Mouse (Mus musculus): ENCODE data around the gene Zfpl1. TPM values are rescaled to one million over a fixed set of nuclear protein-coding genes. Genes with fewer than 3 reads are reported as not detected.

Zfpl1 gene
- 75.3 and 75.4 TPM in 2 replicates for polyA plus RNA-seq (2015; fragmentation: Nextera tagmentation; extraction: Ambion mirVana)

DNA sequence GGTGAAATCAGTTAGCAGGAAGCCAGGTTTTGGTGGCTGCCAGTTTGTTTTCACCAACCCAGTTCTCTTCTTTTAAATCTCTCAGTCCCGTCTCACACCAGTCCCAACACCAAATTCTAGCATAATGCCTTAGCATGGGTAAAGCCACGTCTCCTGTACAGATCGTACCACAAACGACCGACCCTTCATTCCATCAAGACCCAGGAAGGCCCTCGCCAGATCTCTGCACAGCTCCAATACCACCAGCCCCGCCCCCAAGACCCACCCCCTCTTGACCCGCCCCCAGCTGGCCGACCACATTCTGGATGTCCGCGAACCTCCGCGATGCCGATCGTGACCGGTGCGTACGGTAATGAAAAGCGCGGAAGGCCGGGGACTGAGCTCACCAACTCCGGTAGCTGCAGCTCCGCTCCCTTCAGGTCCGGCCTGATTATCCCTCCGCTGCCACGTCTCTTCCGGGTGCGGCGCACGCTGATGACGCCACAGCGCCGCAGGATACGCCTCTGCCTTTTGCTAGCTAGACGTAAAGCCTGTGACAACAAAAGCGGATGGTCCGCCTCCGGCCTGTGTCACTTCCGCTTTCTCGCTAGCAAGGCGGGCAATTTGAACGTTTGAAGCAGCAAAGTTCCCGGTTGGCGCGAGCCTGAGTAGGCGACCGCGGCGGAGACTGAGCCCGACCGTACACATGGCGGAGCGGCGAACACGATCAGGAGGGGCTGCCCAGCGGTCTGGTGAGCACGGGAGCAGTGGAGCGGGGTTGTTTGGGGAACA, at the start of gene Zfpl1, which contains the start of gene Cdca5:
Gene Zfpl1, minus strand, starts transcription at position 479 of the 771 bp plus-strand sequence.
Gene Cdca5, plus strand, starts transcription at position 506 of the 771 bp plus-strand sequence.

DNA sequence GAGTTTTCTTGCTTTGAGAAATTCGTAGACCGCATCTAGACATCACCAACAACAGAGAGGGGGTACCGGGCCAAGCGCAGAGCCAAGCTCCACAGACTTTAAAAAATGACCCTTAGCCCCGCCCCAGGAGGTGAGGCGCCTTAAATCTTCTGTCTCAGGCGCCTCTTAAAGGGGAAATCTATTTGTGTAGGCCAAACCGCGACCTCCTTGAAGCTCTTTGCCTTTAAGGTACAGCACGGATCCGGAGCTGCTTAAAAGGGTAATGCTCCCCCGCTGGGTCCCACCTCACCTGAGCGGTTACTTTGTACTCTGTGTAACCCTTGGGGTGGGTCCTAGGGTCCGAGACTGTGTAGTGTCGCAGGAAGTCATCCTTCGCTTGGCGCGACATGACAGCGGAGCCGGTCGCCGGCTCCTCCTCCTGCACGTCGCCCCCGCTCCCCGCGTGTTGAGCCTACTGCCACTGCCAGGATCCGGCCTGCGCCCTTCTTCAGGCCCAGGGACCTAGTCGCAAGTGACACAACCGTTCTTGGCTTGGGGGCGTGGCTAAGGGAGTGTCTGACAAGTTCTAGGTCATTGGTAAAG, 43.1 kb upstream of the Zfpl1 start, which contains the start of gene Snx15:
Gene Snx15, minus strand, starts transcription at position 545 of the 582 bp plus-strand sequence.

GRCm38 (mm10) chr19:6117986-6118676, 33.4 kb upstream of the Zfpl1 start, which contains the start of gene Sac3d1:
Sac3d1 (minus strand) TSS chr19:6118650.

GRCm38 (mm10) chr19:6105586-6105985, 20.8 kb upstream of the Zfpl1 start, which contains the start of gene Naaladl1:
Naaladl1 (plus strand) TSS chr19:6105782.

GRCm38 (mm10) chr19:6094119-6094518, 9.4 kb upstream of the Zfpl1 start, which contains the start of gene AC131692.1:
AC131692.1 (plus strand) TSS chr19:6094419.

GRCm38 (mm10) chr19:6082156-6082555, 2.6 kb downstream of the Zfpl1 start, which contains the start of gene Gm28374:
Gm28374 (minus strand) TSS chr19:6082256.

GRCm38 (mm10) chr19:6079983-6080480, 4.7 kb downstream of the Zfpl1 start, which contains the start of gene Tmem262:
Tmem262 (plus strand) TSS chr19:6080033.

GRCm38 (mm10) chr19:6076564-6077393, 8.0 kb downstream of the Zfpl1 start, which contains the start of gene Vps51:
Vps51 (minus strand) TSS chr19:6077231.

DNA sequence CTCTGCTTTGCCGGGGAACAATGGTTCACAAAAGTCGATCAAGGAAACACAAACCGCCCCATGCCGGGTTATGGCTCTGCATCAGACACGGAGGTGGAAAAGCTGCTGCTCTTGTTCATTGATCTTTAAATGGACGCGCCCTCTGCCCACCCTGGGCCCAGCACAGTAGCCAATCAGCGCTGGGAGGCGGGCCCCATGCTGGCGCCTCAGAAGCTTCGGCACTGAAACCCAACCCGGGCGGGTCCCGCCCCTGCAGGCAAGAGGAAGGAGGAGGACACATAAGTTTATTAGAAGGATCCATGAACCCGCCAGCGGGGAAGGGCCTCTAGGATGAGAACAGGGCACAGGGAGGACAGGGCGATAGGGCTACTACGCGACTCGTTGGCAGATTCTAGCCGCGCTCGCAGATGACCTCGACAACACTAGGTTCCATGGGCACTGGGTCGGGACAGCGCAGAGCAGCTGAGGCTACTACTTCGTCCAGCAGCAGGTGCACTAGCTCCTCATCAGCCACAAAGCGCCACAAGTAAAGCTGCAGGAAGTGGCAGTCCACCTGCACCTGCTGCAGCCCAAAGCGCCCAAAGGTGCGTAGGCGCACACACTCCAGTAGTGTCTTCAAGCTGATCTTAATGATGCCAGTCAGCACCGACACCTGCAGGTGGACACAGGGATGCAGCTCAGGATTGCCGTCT, 16.9 kb downstream of the Zfpl1 start, which contains the start of gene Tm7sf2:
Gene Tm7sf2, minus strand, starts transcription at position 650 of the 692 bp plus-strand sequence.

GRCm38 (mm10) chr19:6061021-6061533, 23.7 kb downstream of the Zfpl1 start, which contains the start of gene Znhit2:
Znhit2 (plus strand) TSS chr19:6061192.

DNA sequence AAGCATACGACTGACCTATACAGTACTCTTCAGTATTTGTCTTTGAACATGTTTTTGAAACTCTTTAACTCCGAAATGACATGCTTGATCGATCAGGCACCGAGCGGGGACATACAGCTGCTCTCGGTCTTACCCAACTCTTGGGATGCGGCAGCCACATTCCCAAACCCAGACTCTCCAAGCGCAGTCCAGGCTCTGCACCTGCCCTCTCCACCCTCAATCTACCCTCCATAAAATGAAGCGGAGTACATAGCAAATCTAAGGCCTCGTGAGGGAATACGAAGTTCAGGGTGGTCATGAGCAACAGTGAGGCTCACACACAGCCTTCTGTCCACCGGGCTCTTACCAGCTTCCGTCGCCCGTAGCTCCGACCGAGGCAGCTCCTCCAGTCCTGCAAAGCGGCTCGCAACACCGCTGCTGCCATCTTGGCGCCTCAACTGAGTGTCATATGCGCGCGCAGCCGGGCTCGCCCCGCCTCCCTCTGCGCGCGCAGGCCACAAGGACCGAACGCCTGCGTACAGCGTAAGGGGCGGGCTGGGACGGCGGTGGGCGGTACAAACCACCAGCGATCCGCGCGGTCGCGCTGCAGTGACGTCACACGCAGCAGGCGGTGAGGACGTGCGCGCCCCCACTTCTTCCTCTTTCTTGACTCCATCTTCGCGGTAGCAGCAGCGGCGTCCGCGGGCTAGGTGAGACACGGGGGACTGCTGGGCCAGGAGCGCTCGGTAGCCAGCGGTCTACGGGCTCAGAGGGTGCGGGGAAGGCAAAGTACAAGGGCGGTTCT, 27.3 kb downstream of the Zfpl1 start, which contains the start of the genes Mrpl49 and Fau:
Gene Mrpl49, minus strand, starts transcription at position 473 of the 784 bp plus-strand sequence.
Gene Fau, plus strand, starts transcription at position 532 of the 784 bp plus-strand sequence.

GRCm38 (mm10) chr19:6046294-6047153, 38.2 kb downstream of the Zfpl1 start, which contains the start of gene Syvn1:
Syvn1 (plus strand) TSS chr19:6046576.

Small RNA genes within 50 kb of the gene (microRNA-seq; reads per million reads assigned to microRNA genes)
- 2.3 reads per million for gene Mir6988

Other genes starting within 250 kb of the Zfpl1 start
- 12.2 and 12.5 TPM in 2 replicates for gene Frmd8, start 209.7 kb downstream of the Zfpl1 start, polyA plus RNA-seq (2015; fragmentation: Nextera tagmentation; extraction: Ambion mirVana)
- 2.9 TPM in 2 replicates for gene Slc25a45, start 207.1 kb downstream of the Zfpl1 start, polyA plus RNA-seq (2015; fragmentation: Nextera tagmentation; extraction: Ambion mirVana)
- 6.3 and 8.0 TPM in 2 replicates for gene Tigd3, start 190.8 kb downstream of the Zfpl1 start, polyA plus RNA-seq (2015; fragmentation: Nextera tagmentation; extraction: Ambion mirVana)
- 49.1 and 55.8 TPM in 2 replicates for gene Dpf2, start 171.9 kb downstream of the Zfpl1 start, polyA plus RNA-seq (2015; fragmentation: Nextera tagmentation; extraction: Ambion mirVana)
- 18.7 and 21.8 TPM in 2 replicates for gene Cdc42ep2, start 160.1 kb downstream of the Zfpl1 start, polyA plus RNA-seq (2015; fragmentation: Nextera tagmentation; extraction: Ambion mirVana)
- 15.5 and 17.6 TPM in 2 replicates for gene Pola2, start 120.8 kb downstream of the Zfpl1 start, polyA plus RNA-seq (2015; fragmentation: Nextera tagmentation; extraction: Ambion mirVana)
- not detected in 2 replicates for gene Slc22a20, start 98.8 kb downstream of the Zfpl1 start, polyA plus RNA-seq (2015; fragmentation: Nextera tagmentation; extraction: Ambion mirVana)
- gene Capn1, start 69.1 kb downstream of the Zfpl1 start, polyA plus RNA-seq (2015; fragmentation: Nextera tagmentation; extraction: Ambion mirVana), result 5.2 and 5.8 TPM in 2 replicates
- gene Syvn1, start 38.4 kb downstream of the Zfpl1 start, polyA plus RNA-seq (2015; fragmentation: Nextera tagmentation; extraction: Ambion mirVana), result 28.0 and 31.6 TPM in 2 replicates
- 51.3 and 60.2 TPM in 2 replicates for gene Mrpl49, start 27.2 kb downstream of the Zfpl1 start, polyA plus RNA-seq (2015; fragmentation: Nextera tagmentation; extraction: Ambion mirVana)
- 603 and 680 TPM in 2 replicates for gene Fau, start 27.1 kb downstream of the Zfpl1 start, polyA plus RNA-seq (2015; fragmentation: Nextera tagmentation; extraction: Ambion mirVana)
- gene Znhit2, start 23.8 kb downstream of the Zfpl1 start, polyA plus RNA-seq (2015; fragmentation: Nextera tagmentation; extraction: Ambion mirVana), result 44.4 and 45.4 TPM in 2 replicates
- gene Tm7sf2, start 16.6 kb downstream of the Zfpl1 start, polyA plus RNA-seq (2015; fragmentation: Nextera tagmentation; extraction: Ambion mirVana), result 53.5 and 57.5 TPM in 2 replicates
- 76.7 and 77.3 TPM in 2 replicates for gene Vps51, start 7.7 kb downstream of the Zfpl1 start, polyA plus RNA-seq (2015; fragmentation: Nextera tagmentation; extraction: Ambion mirVana)
- gene Tmem262, start 4.9 kb downstream of the Zfpl1 start, polyA plus RNA-seq (2015; fragmentation: Nextera tagmentation; extraction: Ambion mirVana), result not detected in 2 replicates
- gene Gm28374, start 2.7 kb downstream of the Zfpl1 start, polyA plus RNA-seq (2015; fragmentation: Nextera tagmentation; extraction: Ambion mirVana), result 0.75 TPM in 1 of 2 replicates, not detected in the other
- gene Cdca5, start within 50 bp of the Zfpl1 start, polyA plus RNA-seq (2015; fragmentation: Nextera tagmentation; extraction: Ambion mirVana), result 2.8 and 3.1 TPM in 2 replicates
- gene AC131692.1, start 9.5 kb upstream of the Zfpl1 start, polyA plus RNA-seq (2015; fragmentation: Nextera tagmentation; extraction: Ambion mirVana), result not detected in 2 replicates
- 0.27 TPM in 2 replicates for gene Naaladl1, start 20.8 kb upstream of the Zfpl1 start, polyA plus RNA-seq (2015; fragmentation: Nextera tagmentation; extraction: Ambion mirVana)
- gene Sac3d1, start 33.7 kb upstream of the Zfpl1 start, polyA plus RNA-seq (2015; fragmentation: Nextera tagmentation; extraction: Ambion mirVana), result 53.9 and 58.0 TPM in 2 replicates
- 51.8 and 61.0 TPM in 2 replicates for gene Snx15, start 43.3 kb upstream of the Zfpl1 start, polyA plus RNA-seq (2015; fragmentation: Nextera tagmentation; extraction: Ambion mirVana)
- 0.18 TPM in 1 of 2 replicates, not detected in the other for gene Batf2, start 56.0 kb upstream of the Zfpl1 start, polyA plus RNA-seq (2015; fragmentation: Nextera tagmentation; extraction: Ambion mirVana)
- 163 TPM in 2 replicates for gene Arl2, start 56.6 kb upstream of the Zfpl1 start, polyA plus RNA-seq (2015; fragmentation: Nextera tagmentation; extraction: Ambion mirVana)
- not detected in 2 replicates for gene Majin, start 99.4 kb upstream of the Zfpl1 start, polyA plus RNA-seq (2015; fragmentation: Nextera tagmentation; extraction: Ambion mirVana)
- 0.67 and 0.69 TPM in 2 replicates for gene Gpha2, start 141.4 kb upstream of the Zfpl1 start, polyA plus RNA-seq (2015; fragmentation: Nextera tagmentation; extraction: Ambion mirVana)
- gene Ppp2r5b, start 150.9 kb upstream of the Zfpl1 start, polyA plus RNA-seq (2015; fragmentation: Nextera tagmentation; extraction: Ambion mirVana), result 150 and 175 TPM in 2 replicates
- gene Atg2a, start 156.7 kb upstream of the Zfpl1 start, polyA plus RNA-seq (2015; fragmentation: Nextera tagmentation; extraction: Ambion mirVana), result 8.0 and 12.7 TPM in 2 replicates
- 66.0 and 70.7 TPM in 2 replicates for gene Ehd1, start 191.8 kb upstream of the Zfpl1 start, polyA plus RNA-seq (2015; fragmentation: Nextera tagmentation; extraction: Ambion mirVana)
- 0.28 and 0.34 TPM in 2 replicates for gene Cdc42bpg, start 221.5 kb upstream of the Zfpl1 start, polyA plus RNA-seq (2015; fragmentation: Nextera tagmentation; extraction: Ambion mirVana)